Mouse (Mus musculus) cerebellum, postnatal 10 days (tissue): Measurements from ENCODE around the gene Cryba2.

Experiments
- DNase-seq, 2 experiments: peaks; one replicate each; pipeline ENCODE4 v3.0.0; 2021; ENCODE audit warnings: mixed read lengths in 2 of 2

The Cryba2 gene

DNA sequence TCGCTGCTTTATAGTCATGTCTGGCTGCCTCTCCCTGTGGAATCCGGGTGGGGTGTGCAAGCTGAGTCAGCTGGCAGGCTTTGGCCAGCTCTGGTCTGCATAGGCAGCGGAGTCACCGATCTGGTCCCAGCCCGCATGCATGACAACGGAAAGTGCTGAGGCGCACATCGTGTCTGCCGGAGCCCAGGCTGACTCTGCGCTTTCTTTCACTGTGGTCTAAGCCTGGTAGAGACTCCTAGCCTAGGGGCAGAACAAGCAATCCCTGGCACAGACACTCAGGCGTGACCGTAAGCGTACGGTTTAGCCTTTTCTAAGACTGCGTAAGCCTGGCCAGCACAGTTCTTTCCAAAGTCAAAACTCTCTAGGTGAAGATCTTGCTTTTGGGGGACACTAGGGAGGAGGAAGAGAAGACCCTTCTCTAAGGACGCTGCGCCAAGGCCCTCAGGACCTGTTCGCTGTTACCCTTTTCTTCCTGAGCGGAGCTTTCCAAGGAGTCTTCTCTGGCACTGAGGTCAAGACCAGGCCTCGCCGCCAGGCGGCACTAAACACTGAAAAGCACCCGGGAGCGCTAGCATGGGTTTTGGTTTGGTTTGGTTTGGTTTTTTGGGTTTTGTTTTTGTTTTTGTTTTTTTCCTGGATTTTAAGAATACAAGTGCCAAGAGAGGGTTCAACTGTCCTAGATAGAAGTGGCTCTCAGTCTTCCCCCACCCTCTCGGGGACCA, at the start of gene Cryba2:
Cryba2 (minus strand) TSS at position 10 of the 722 bp plus-strand sequence.
- peak; percentile 83 to 85 for DNase-seq

DNA sequence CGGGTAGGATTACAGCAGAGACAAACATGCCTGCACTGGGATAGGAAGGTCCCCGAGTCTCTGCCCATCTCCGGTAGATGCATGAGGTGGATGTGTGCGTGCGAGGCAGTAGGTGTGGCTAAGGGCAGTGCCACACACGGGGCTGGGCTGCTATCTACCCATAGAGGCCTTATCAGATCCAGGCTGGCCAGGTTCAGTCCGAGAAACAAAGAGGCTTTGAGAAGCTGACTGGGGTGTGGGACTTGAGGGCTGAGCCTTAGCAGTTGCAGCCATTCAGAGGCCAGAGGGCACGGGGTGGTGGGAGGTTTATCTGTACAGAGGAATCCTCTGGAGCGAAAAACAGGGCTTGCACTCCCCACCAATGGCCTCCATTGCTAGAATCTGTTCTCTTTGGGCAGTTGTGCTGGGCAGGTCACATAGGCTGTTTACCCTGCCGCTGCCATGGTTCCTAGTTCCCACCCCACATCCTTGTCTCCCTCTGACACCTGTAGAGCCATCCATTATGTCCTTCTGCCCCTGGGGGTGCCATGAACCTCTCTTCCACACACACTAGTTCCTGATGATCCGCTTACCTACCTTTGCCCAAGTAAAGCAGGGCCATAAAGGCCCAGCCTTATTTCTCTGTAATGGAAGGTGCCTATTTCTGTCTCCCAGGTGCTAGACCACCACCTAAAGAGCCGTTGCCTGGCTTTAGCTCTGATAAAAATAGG, 48.9 kb upstream of the Cryba2 start:
- no peak for DNase-seq

DNA sequence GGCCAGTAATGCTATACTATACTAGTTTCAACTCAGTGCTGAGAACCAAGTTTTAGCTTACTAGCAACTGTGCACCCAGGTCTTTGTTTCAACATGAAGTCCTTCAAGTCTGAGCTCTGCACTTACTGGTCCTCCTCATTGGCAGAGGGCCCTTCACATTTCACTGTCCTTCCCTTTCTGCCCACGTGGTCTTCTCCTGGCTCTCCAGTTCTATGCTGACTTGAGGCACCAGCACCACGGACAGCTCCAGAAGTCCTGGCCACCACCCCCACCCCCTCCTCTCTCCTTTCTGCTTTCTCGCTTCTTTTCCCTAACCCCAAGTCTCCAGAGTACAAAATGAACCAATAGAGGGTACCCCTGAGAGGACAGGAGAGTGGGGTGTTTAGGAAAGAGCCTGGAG, 46.8 kb upstream of the Cryba2 start:
- DNase-seq, result no peak

DNA sequence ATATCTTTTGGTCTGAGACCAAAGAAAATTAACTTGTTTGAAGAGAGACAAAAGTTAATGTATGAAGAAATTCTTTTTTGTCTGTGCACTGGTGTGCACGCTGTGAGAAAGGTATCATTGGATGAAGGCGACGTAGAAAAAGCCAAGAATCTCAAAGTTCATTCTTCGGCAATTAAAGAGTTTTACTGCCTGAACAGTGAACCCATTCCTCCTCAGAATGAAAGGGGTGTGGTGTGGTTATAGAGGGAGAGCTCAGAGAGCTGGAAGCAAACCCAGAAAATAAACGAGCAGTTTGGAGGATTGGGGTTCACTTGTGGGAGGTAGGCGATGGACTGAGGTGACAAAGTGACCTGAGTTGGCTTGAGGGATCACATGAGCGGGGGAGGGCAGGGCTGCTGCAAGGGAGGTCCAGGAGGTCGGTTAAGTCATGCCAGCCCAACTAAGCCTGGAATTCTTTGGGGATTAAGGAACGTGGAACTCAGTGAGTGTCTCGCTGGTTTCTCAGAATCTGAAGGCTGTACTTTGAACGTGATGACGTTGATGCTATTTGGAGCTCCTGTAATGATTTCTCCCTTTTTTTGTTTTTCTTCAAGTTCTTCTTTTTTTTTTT, 43.4 kb upstream of the Cryba2 start:
- no peak for DNase-seq

DNA sequence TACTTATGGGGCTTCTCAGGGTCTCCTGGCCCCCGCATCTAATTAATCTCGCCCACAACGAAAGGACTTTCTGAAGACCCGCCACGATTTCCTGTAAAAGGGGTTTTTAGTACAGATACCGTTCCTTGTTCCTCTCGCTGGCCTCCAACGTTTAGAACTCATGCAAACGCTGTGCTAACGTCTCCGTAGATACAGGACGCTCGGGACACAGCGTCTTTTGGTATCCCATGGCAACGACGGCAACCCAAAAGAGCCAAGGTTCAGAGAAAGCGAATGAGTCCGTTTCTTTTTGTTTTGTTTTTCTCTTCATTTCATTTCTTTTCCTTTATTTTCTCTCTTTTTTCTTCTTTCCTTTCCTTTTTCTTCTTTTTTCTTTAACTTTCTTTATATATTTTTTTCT, 42.5 kb upstream of the Cryba2 start, which contains the start of gene Cfap65:
Cfap65 (minus strand) TSS at position 198 of the 400 bp plus-strand sequence.
- peak; percentile 81 to 83 for DNase-seq

DNA sequence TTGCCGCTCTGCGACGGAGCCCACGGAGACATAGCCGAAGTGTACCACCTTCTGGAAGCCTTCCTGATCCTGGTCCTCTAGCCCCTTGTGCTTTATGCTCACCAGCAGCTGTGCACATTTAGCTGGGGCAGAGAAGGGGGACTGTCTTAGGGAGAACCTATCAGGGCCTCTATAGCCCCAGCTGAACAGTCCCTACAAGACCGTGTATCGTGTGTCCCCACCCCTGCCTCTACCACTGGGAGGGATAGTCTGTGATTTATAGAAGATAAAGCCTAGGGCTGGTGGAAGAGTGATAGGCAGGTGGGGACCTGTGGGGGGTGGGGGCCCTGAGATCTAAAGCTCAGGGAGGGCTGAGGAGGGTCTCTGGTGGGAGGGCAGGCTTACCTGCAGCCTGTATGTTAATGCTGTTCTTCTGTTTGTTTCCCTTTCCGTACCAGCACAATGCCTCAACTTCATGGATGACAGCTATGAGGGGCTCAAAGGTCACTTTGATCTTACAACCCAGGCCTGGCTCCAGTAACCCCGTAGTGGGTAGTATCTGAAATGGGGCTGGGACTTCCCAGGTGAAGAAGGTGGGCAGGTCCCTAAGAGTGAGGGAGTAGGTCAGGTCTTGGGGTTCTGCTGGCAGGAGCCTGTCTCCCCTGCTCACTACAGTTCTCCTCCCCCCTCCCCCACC, 34.8 kb upstream of the Cryba2 start:
- no peak for DNase-seq

DNA sequence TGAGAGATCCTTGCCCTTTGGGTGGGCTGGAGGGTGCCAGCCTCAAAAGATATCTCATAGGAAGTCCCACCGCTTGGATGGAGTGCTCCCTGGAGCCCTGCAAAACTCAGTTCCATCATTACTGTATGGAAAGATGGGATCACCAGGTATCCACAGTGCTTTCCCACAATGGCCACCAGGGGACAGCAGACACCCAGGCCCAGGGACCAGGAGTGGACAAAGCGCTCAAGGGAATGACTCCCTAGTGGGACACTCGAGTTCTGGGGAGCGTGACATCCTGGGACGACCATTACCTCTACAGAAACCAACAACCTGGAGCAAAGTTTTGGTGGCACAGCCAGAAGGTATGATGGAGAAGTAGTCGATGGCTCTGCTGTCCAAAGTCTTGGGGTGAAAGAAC, 33.8 kb upstream of the Cryba2 start:
- DNase-seq, result peak; percentile 67

DNA sequence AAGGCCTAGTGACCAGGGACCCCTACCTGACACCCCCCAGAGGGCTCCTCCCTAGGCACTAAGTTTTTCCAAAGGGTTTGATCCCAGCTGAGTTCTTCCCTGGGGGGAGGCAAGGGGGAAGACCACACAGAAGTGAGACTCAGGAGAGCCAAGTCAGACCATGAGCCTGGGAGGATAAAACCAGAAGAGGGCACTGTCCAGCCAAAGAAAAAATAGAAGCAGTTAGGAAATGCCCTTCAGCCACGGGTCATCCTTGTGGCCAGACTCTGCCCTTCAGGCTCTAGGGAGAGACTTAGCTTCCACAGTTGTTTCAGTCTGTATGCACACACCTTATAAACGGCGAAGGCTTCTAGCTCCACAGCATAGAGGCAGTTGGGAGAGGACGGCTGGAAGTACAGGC, 31.5 kb upstream of the Cryba2 start:
- no peak for DNase-seq

DNA sequence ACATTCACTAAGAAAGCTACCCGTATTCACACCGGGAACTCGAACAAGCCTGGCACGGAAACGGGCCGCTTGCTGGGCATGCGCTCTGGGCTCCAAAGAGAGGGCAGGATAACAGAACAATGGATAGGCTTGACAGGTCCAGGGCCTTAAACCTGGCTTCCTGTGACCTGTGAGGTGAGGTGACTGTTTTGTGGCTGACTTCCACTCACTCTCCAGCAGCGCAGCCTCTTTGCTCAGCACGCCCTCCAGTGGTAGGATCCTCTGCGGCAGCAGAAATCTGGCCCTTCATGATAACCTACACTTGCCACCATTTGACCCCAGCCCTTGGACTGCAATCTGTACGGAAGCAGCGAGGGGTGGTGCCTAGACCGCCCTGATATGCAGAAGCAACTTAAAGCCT, 22.8 kb upstream of the Cryba2 start:
- peak; percentile 42 to 48 for DNase-seq

DNA sequence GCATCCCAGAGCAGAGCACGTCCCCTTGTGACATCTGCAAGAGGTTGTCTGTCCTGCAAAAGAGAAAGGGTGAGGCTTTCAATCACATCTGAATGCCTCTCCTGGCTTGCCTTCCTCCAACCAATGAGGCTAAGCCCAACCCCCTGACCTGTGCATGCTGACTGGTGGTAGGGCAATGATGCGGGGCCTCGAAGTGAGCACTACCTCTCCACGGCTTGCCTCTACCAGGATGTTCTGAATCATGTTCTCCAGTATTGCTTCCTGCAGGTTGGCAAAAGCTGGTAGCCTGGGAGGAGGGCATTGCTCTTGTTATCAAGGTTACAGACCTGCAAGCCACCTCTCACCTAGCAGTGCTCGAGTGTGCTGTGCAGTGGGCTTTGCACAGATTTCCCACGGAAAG, 9.2 kb upstream of the Cryba2 start:
- no peak for DNase-seq

DNA sequence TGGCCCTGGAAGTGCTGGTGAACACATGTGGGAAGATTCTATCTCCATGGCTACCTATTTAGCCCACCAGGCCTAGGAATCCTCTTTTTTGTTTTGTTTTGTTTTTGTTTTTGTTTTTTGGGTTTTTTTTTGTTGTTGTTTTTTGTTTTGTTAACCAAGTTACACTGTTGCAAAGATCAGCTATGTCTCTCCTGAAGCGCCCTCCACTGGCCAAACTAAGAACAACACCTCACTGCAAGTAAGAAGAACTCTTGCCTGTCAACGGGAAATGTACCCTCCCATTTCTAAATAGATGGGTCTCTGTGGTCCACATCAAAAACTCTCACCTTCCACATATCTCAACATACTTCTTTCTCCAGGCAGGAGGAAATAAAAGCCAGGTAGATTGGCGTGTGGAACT, 8.7 kb upstream of the Cryba2 start:
- peak; percentile 85 to 91 for DNase-seq

DNA sequence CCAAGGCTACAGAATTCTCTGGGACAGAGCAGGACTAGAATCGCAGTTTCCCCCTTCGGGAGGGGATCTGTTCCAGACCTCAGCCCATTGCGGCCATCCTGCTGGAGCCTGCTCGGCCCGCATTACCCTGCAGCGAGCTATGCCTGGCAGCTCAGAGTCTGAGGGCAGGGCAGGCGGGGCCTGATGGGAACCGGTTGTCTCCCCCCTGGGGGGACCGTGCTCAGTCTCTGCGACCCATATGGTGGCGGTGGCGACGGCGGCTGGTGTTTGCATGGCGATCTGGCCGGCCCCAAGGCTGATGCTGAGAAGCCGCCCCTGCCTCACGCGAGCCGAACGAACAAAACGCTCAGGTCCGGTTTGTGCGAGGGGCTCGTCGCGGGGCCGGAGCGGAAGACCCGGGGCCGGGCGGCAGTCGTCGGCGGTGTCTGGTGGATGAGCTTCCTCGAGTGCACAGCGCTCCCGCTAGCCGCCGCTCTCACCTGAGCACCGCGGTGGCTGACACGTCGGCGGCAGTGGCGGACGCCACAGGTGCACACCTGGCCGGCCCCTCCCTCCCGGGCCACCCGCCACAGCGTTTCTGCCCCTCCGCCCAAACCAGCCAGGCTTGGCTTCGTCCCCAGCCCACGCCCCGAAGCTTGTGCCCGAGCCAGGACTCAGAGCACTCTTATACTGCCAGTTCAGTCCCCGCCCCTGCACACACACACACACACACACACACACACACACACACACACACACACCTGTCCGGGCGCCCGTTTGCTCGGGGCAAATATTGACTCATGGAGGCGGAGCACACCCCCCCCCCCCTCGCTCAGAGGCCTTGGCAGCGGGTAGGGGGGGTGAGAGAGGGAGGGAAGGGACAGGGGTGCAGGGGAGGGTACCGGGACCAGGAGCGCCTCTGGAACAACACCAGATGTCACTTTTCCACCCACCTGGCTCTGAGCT, 7.7 kb upstream of the Cryba2 start:
- DNase-seq, result peak; percentile 67 to 74

DNA sequence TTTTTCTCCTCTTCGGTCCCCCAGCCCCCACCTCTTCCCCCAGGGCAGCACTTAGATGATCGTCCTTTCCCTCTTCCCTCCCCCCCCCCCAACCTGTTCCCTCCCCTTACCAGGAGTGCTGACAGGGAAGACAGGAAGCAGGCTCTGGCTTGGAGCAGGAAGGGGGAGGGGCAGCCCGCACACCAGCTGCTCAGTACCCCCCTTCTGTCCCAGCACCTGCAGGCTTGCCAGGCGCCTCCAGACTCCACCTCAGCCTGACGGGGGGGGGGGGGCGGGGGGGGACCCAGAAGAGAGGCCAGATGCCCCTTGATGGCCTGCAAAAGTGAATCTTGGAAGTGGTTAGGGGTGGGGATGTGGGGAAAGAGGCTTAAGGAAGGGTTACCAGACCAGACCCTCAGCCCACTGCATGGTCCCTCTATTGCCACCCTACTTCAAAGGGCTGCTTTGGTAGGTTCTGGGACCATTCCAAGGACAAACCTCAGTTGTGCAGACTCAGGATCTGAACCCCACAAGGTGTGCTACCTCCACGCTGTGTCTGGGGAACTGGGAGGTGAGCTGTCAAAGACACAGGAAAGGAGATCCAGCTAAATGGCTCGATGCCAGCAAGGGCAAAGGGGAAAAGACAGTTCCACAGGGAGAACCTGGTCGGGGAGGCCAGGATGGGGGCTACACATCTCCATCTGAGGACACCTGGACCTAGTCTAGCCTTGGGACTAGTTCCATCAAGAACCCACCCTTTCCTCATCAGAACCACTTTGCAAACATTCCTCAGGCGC, 5.9 kb upstream of the Cryba2 start:
- DNase-seq, result peak; percentile 56 to 69

DNA sequence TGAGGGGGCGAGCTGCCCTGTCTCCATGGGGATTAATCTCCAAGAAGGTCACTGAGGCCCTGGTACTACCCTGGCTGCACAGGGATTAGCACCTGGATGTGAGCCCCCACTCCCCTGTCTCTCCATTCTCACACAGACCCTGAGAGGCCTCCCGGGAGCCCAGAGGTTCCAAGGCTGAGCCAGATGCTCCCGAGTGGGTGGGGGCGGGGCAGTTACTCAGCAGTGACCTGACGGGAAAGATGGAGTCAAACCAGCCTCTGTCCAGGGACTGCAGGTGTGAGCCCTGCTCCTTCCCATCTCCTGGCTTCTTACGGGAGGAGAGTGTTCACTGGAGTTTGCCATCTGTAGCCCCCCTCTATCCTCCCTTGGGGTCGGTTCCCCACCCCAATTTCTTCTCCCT, 5.0 kb upstream of the Cryba2 start:
- no peak for DNase-seq

DNA sequence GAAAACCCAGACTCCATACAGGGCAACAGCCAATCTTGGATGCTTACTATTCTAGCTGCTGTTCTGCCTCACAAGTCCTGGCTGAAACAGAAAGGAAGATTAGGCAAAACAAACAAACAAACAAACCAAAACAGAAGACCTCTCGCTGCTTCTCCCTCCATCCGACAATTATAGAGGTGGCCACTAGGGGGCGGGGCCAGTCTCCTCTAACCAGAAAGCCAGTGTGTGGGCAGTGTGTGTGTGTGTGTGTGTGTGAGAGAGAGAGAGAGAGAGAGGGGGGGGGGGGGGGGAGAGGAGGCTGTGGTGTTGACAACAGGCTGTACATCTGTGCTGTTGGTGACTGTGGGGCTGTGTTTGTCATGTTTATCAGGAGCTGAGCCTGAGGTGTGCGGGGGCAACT, 2.0 kb upstream of the Cryba2 start:
- peak; percentile 87 to 91 for DNase-seq

DNA sequence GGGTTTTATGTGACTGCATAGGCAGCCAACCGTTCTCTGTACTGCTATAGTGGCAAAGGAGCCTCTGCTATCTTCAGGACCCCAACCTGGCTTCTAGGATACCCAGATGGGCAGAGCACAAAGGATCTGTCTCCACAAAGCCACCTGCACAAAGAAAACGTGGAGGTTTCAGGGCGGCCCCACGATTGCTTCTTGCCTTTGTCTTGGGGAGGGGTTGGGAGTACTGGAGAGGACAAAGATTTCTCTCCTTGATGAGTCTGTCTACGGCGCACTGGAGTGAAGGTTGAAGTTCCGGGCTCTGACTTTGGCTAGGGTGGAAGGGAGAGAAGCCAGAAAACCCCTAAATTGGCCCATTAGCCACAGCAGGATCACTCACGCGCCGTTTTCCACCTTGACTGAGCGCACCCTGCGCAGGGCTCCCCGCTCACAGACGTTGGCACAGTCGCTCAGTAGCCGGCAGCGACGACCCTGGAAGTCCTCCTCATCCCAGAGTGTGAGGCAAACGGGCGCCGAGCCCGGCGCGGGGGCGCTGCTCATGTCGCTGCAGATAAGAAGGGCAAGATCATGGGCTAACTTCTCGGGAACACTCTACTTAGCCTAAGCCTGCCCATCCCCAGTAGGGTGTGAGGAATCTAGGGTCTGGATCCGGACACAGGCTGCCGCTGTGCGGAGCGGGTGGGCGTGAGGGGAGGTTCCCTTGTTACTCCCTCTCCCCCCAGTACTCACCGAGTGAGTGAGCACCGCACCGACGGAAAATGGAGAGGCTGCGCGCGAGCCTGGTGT, 401 bp downstream of the Cryba2 start:
- peak; percentile 40 to 54 for DNase-seq

DNA sequence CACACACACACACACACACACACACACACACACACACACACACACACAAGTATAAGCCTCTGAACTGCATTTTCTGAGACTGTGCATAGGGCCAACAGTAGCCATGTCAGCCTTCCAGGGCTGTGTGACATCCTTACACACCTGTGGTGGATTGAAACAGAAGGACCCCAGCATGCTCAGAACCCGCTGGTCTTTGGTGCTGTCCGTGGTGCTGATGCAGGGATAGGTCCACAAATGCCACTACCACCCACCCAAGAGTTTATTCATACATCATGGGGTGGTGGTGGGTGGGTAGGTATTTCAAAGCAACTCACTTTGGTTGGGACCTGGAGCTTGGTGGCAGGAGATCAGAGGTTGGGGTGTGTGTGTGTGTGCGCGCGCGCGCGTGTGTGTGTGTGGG, 1.4 kb downstream of the Cryba2 start:
- DNase-seq, result no peak

DNA sequence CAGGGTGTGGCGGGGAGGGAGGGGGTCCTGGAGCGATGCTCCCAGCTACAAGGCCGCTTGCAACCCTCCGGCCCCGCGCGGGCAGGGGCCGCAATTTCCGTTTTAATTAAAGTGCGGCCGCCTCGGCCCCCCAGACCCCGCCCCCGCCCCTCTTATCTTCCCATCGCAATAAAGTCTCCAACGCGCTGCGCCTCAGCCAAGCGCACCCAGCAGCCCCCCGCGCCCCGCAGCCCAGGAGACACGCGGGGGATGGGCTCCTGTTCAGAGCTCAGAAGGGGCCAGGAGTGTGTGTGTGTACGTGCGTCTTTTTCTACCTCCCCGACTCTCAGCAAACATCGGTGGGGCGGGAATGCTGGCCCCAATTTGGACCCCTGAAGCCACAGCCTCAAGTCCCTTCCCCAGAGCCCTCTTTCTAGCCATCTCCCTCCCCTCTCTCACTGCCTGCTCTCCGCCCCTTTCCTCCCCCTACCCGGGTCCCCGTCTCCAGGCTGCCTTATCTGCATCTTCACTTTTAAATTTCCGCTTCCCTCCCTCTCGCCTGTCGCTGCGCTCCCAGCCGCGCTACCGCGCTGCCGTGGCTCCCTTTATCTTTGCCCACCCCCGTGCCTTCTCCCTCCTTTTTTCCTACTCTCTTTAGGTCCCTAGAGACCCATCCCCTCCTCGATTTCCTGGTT, 7.4 kb downstream of the Cryba2 start, which contains the start of gene Fev:
Fev (minus strand) TSS at position 51 of the 674 bp plus-strand sequence.
- peak in 1 of 2 experiments; percentile 9 for DNase-seq
